Mouse (Mus musculus) embryonic facial prominence, embryonic 11.5 days (tissue): ENCODE measurements around the gene Atp6v1f. TPM values are rescaled to one million over a fixed set of nuclear protein-coding genes. Genes with fewer than 3 reads are reported as not detected.

Experiments used
- ATAC-seq: fragments of 200-750 bp; cut with Nextera tagmentation; replicated peaks from 2 replicates; pipeline ENCODE4 v1.8.0; 2017; ENCODE audit warnings: low read depth; ENCODE audit not compliant: insufficient number of reproducible peaks, low FRiP score, low TSS enrichment
- DNase-seq: peaks from one replicate; pipeline ENCODE4 v3.0.0-alpha.2; 2015; ENCODE audit warnings: low spot score
- H3K27ac ChIP-seq: fragments of 300-500 bp; sonication (generic); replicated peaks from 2 replicates; pipeline ENCODE4 v1.5.1; 2014; ENCODE audit warnings: mild to moderate bottlenecking, low read depth, low read length, control low read depth
- H3K27me3 ChIP-seq: fragments of 300-500 bp; sonication (generic); 2 replicates; pipeline ENCODE4 v1.6.1; 2014; ENCODE audit warnings: mild to moderate bottlenecking, low read length, moderate library complexity, mixed read lengths; ENCODE audit not compliant: control insufficient read depth, insufficient read depth
- H3K36me3 ChIP-seq: fragments of 300-500 bp; sonication (generic); replicated peaks from 2 replicates; pipeline ENCODE4 v1.6.1; 2014; ENCODE audit warnings: low read depth, mild to moderate bottlenecking, low read length, moderate library complexity, mixed read lengths; ENCODE audit not compliant: control insufficient read depth, insufficient read depth
- H3K4me1 ChIP-seq: fragments of 300-500 bp; sonication (generic); 2 replicates; pipeline ENCODE4 v1.6.1; 2014; ENCODE audit warnings: low read length, mixed read lengths; ENCODE audit not compliant: control insufficient read depth, insufficient read depth
- H3K4me2 ChIP-seq: fragments of 300-500 bp; sonication (generic); 2 replicates; pipeline ENCODE4 v1.6.1; 2014; ENCODE audit warnings: low read depth, mild to moderate bottlenecking, control low read depth, low read length, moderate library complexity
- H3K4me3 ChIP-seq: fragments of 300-500 bp; sonication (generic); 2 replicates; pipeline ENCODE4 v1.5.1; 2014; ENCODE audit warnings: low read depth, low read length, control low read depth
- H3K9ac ChIP-seq: fragments of 300-500 bp; sonication (generic); replicated peaks from 2 replicates; pipeline ENCODE4 v1.6.1; 2014; ENCODE audit warnings: mild to moderate bottlenecking, control low read depth, low read length
- H3K9me3 ChIP-seq: fragments of 300-500 bp; sonication (generic); replicated peaks from 2 replicates; pipeline ENCODE4 v1.6.1; 2016; ENCODE audit warnings: mild to moderate bottlenecking, low read length, inconsistent platforms, mixed read lengths; ENCODE audit not compliant: control insufficient read depth
- WGBS: fragments of 180-500 bp; shearing (Covaris S2); extraction: QIAGEN DNeasy Blood & Tissue Kit; methylation state at CpG from one replicate; pipeline ENCODE4 v1.1.7; 2014; 5-methylcytosine and 5-hydroxymethylcytosine counted together
- polyA plus RNA-seq: library from polyadenylated mRNA; unstranded; fragments of >200 nt; fragmentation: Nextera tagmentation; extraction: Ambion mirVana; gene quantifications from 2 replicates; pipeline ENCODE4 v1.2.1, GENCODE M21; 2014

Gene Atp6v1f
- polyA plus RNA-seq, result 196 and 207 TPM in 2 replicates

- DNase-seq (peak; percentile 97), ATAC-seq (peak; percentile 85)
- Histone ChIP-seq H3K36me3 (no peaks in the 10 kb centered on the region; the same call in 1 of the 2 replicates), H3K9ac (peak within 1 kb of the TSS; percentile 62), H3K9me3 (no peaks in the 10 kb centered on the region), H3K4me1 (no peaks in the 10 kb centered on the region), H3K27me3 (no peaks in the 10 kb centered on the region), H3K4me3 (peak within 1 kb of the TSS; percentile 60), H3K4me2 (peak within 1 kb of the TSS; percentile 66), H3K27ac (no peak within 1 kb of the TSS)
- WGBS, result under 1% methylated on average over 39 of the region's 39 CpGs
Measured at GRCm38 (mm10) chr6:29467583-29468354, at the start of gene Atp6v1f. Gene Atp6v1f, plus strand, starts transcription at chr6:29467718.

DNA sequence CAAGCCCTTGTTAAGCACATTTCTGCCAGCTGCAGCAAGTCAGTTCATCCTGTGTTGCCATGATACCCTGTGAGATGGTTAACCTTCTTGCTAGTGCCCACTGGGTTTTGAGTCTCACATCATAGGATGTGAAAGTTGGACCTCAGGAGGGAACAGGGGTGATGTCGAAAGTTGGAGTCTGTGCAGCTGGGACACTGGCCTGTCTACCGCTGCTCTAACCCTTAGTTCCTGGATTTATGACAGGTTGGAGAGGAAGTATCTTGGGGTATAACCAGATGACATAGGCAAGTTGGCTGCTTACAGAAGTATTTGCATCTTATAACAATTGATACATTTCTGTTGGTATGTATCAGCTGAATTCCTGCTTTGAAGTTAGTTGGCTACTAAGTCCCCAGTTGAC lies 46.9 kb upstream of the Atp6v1f start:
- no peaks in the 10 kb centered on the region for H3K27me3 ChIP-seq
- no peak overlapping the region for H3K27ac ChIP-seq
- no peak for ATAC-seq
- H3K4me1 ChIP-seq, result no peaks in the 10 kb centered on the region
- H3K4me3 ChIP-seq, result no peak overlapping the region
- WGBS, result 96% methylated on average over 2 of the region's 2 CpGs
- no peaks in the 10 kb centered on the region for H3K36me3 ChIP-seq
- H3K4me2 ChIP-seq, result no peak overlapping the region
- no peak overlapping the region for H3K9ac ChIP-seq
- H3K9me3 ChIP-seq, result no peaks in the 10 kb centered on the region
- DNase-seq, result no peak

- no peak overlapping the region for H3K4me2 ChIP-seq
- 90% methylated on average over 8 of the region's 8 CpGs for WGBS
- ATAC-seq (no peak), DNase-seq (no peak)
- no peaks in the 10 kb centered on the region for H3K27me3 ChIP-seq
- H3K9ac ChIP-seq, result no peak overlapping the region
- no peak overlapping the region for H3K27ac ChIP-seq
- no peaks in the 10 kb centered on the region for H3K4me1 ChIP-seq
- H3K36me3 ChIP-seq, result no peaks in the 10 kb centered on the region
- H3K9me3 ChIP-seq, result no peaks in the 10 kb centered on the region
- H3K4me3 ChIP-seq, result no peak overlapping the region
Measured at GRCm38 (mm10) chr6:29425118-29425517, 42.4 kb upstream of the Atp6v1f start.

DNA sequence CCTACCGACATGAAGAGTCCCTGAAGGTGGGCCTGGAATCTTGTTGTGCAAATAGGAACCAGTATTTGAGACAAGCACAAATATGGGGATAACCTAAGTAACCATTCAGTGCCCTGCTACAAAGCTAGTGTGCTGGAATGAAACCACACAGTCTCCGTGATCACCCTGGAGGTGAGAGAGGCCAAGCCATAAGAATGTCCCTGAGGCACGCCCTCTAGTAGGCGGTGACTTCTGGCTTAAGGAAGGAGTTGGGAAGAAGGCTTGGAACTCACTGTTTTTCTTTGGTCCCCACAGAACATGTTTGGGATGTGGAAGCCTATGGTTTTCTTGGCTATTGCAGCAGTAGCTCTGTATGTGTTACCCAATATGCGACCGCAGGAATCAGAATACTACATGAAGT lies 41.2 kb upstream of the Atp6v1f start:
- Histone ChIP-seq H3K4me2 (no peak overlapping the region), H3K4me3 (no peak overlapping the region), H3K27ac (no peak overlapping the region), H3K9ac (no peak overlapping the region), H3K4me1 (no peaks in the 10 kb centered on the region), H3K36me3 (no peaks in the 10 kb centered on the region), H3K27me3 (no peaks in the 10 kb centered on the region), H3K9me3 (no peaks in the 10 kb centered on the region)
- 75% methylated on average over 6 of the region's 6 CpGs for WGBS
- ATAC-seq (no peak), DNase-seq (no peak)

GRCm38 (mm10) chr6:29428171-29428570 lies 39.3 kb upstream of the Atp6v1f start:
- peaks cover 4% of the 10 kb centered on the region for H3K4me1 ChIP-seq
- H3K4me2 ChIP-seq, result no peak overlapping the region
- 63% methylated on average over 4 of the region's 4 CpGs for WGBS

DNA sequence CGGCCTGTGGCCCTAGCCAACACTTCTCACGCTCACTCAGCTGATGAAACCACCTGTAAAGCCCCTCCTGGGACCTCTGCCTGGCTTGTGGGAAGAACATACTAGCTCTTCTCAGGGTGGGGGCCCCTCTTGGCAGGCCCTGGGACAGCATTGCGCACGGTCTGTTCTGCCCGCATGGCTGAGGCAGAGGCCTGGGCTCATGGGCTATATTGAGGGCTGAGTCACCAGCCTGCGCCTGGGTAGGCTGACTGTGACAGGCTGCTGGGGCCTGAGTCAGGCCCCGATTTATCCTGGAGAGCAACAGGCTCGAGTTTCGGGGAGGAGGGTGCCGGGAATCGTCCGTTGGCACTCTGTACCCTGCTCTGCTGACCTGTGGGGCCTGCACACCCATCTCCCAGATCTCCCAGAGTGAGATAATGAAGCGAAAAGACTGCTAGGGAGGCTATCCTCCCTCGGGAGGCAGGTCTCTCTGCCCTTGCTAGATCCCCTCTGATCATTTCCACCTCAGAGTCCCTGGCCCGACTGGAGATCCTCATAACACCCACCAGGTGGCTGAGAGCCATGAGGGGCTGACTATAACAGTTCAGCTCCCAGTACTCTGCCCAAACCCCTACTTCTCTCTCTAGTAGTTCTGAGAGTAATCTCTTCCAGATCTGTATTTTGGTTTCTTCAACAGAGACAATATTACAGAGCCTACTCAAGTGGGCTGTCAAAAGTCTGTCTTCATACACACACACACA lies 36.7 kb upstream of the Atp6v1f start:
- Histone ChIP-seq H3K9ac (no peak overlapping the region), H3K9me3 (no peaks in the 10 kb centered on the region), H3K36me3 (no peaks in the 10 kb centered on the region), H3K4me1 (peaks cover 11% of the 10 kb centered on the region), H3K27me3 (peaks cover 17% of the 10 kb centered on the region), H3K4me2 (no peak overlapping the region), H3K4me3 (no peak overlapping the region), H3K27ac (no peak overlapping the region)
- no peak for ATAC-seq
- WGBS, result 48% methylated on average over 15 of the region's 15 CpGs
- DNase-seq, result peak; percentile 36

More at GRCm38 (mm10) chr6:29428171-29428570, 39.3 kb upstream of the Atp6v1f start:
- no peak overlapping the region for H3K27ac ChIP-seq
- no peak overlapping the region for H3K9ac ChIP-seq
- H3K9me3 ChIP-seq, result no peaks in the 10 kb centered on the region
- peaks cover 7% of the 10 kb centered on the region for H3K27me3 ChIP-seq
- no peaks in the 10 kb centered on the region for H3K36me3 ChIP-seq
- ATAC-seq (no peak), DNase-seq (no peak)
- no peak overlapping the region for H3K4me3 ChIP-seq

DNA sequence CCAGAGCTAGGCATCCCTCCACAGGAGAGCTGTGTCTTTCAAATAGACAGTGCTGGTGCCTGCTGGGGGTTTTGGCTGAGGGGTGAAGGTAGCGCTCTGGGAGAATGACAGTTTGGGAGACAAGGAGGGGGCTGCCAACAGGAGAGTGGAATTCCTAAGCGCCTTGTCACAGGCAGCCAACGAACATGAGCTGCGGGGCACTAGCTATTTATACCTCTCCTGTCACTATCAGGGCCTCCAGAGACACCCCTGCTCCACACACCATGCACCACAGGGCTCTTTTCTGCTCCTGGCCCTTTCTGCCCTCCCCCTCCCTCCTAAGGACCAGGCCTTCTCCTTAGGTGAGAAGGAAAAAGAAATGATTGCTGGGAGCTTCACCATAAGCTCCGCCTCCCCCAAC lies 36.0 kb upstream of the Atp6v1f start:
- Histone ChIP-seq H3K4me3 (no peak overlapping the region), H3K4me2 (no peak overlapping the region), H3K9me3 (no peaks in the 10 kb centered on the region), H3K27ac (no peak overlapping the region), H3K4me1 (peaks cover 15% of the 10 kb centered on the region), H3K36me3 (no peaks in the 10 kb centered on the region), H3K9ac (no peak overlapping the region), H3K27me3 (peaks cover 17% of the 10 kb centered on the region)
- no peak for ATAC-seq
- DNase-seq, result peak; percentile 1
- WGBS, result 16% methylated on average over 5 of the region's 5 CpGs

- H3K27ac ChIP-seq, result no peak overlapping the region
- H3K27me3 ChIP-seq, result peaks cover 17% of the 10 kb centered on the region
- H3K9me3 ChIP-seq, result no peaks in the 10 kb centered on the region
- DNase-seq (no peak), ATAC-seq (no peak)
- 51% methylated on average over 3 of the region's 3 CpGs for WGBS
- no peak overlapping the region for H3K4me3 ChIP-seq
- H3K4me1 ChIP-seq, result peaks cover 18% of the 10 kb centered on the region
- H3K4me2 ChIP-seq, result no peak overlapping the region
- no peaks in the 10 kb centered on the region for H3K36me3 ChIP-seq
- H3K9ac ChIP-seq, result no peak overlapping the region
Measured at GRCm38 (mm10) chr6:29432156-29432555, 35.4 kb upstream of the Atp6v1f start.
